Mouse (Mus musculus): ENCODE results near the gene Acsf2.
"Not testable (repeated sequence)": the region's sequence is repeated elsewhere in the genome, so short reads cannot be mapped to it uniquely, and the experiment has no call there.

Gene Acsf2

GRCm38 (mm10) chr11:94601321-94602281 is at the start of gene Acsf2:
Acsf2 (minus strand) TSS chr11:94601871.
- DNase-seq (ENCODE audit: low spot score in 2 of 2), result no peak

GRCm38 (mm10) chr11:94651241-94651640 is 49.6 kb upstream of the Acsf2 start:
- DNase-seq (ENCODE audit: low spot score in 2 of 2), result not testable (repeated sequence)

GRCm38 (mm10) chr11:94646457-94646856 is 44.8 kb upstream of the Acsf2 start:
- DNase-seq (ENCODE audit: low spot score in 2 of 2), result no peak

- no peak for DNase-seq (ENCODE audit: low spot score in 2 of 2)
Measured at GRCm38 (mm10) chr11:94644461-94645219, 43.0 kb upstream of the Acsf2 start.

GRCm38 (mm10) chr11:94634431-94634830 is 32.8 kb upstream of the Acsf2 start:
- DNase-seq (ENCODE audit: low spot score in 2 of 2), result no peak

- no peak for DNase-seq (ENCODE audit: low spot score in 2 of 2)
Measured at GRCm38 (mm10) chr11:94632988-94633387, 31.3 kb upstream of the Acsf2 start.

GRCm38 (mm10) chr11:94631969-94632368 is 30.3 kb upstream of the Acsf2 start:
- DNase-seq (ENCODE audit: low spot score in 2 of 2), result no peak

- peak in 1 of 2 experiments; percentile 23 for DNase-seq (ENCODE audit: low spot score in 2 of 2)
Measured at GRCm38 (mm10) chr11:94630199-94631011, 28.7 kb upstream of the Acsf2 start.

- DNase-seq (ENCODE audit: low spot score in 2 of 2), result peak in 1 of 2 experiments; percentile 22
Measured at GRCm38 (mm10) chr11:94629884-94630198, 28.2 kb upstream of the Acsf2 start.

GRCm38 (mm10) chr11:94629199-94629883 is 27.7 kb upstream of the Acsf2 start, which contains the start of gene Lrrc59:
Lrrc59 (plus strand) TSS chr11:94629767.
- peak; percentile 93 for DNase-seq (ENCODE audit: low spot score in 2 of 2)

GRCm38 (mm10) chr11:94622162-94622561 is 20.5 kb upstream of the Acsf2 start:
- no peak for DNase-seq (ENCODE audit: low spot score in 2 of 2)

- no peak for DNase-seq (ENCODE audit: low spot score in 2 of 2)
Measured at GRCm38 (mm10) chr11:94621458-94621852, 19.8 kb upstream of the Acsf2 start.

GRCm38 (mm10) chr11:94620766-94621457 is 19.2 kb upstream of the Acsf2 start:
- DNase-seq (ENCODE audit: low spot score in 2 of 2), result no peak

- no peak for DNase-seq (ENCODE audit: low spot score in 2 of 2)
Measured at GRCm38 (mm10) chr11:94617646-94618045, 16.0 kb upstream of the Acsf2 start.

GRCm38 (mm10) chr11:94615494-94615893 is 13.8 kb upstream of the Acsf2 start:
- DNase-seq (ENCODE audit: low spot score in 2 of 2), result no peak

- DNase-seq (ENCODE audit: low spot score in 2 of 2), result no peak
Measured at GRCm38 (mm10) chr11:94614603-94615002, 12.9 kb upstream of the Acsf2 start.

GRCm38 (mm10) chr11:94610744-94611740 is 9.4 kb upstream of the Acsf2 start:
- DNase-seq (ENCODE audit: low spot score in 2 of 2), result no peak

GRCm38 (mm10) chr11:94602356-94602955 is 785 bp upstream of the Acsf2 start:
- DNase-seq (ENCODE audit: low spot score in 2 of 2), result no peak

- DNase-seq (ENCODE audit: low spot score in 2 of 2), result no peak
Measured at GRCm38 (mm10) chr11:94600447-94600846, 1.2 kb downstream of the Acsf2 start.

All from frontal cortex, postnatal 25 days (tissue).